Mouse (Mus musculus): ENCODE measurements at regions not wholly inside any gene's neighbourhood (a gene's known extent, or its start where the extent isn't known, plus 50 kb on each side); places are given as distances from the start of the nearest gene placed in this dataset.

DNA sequence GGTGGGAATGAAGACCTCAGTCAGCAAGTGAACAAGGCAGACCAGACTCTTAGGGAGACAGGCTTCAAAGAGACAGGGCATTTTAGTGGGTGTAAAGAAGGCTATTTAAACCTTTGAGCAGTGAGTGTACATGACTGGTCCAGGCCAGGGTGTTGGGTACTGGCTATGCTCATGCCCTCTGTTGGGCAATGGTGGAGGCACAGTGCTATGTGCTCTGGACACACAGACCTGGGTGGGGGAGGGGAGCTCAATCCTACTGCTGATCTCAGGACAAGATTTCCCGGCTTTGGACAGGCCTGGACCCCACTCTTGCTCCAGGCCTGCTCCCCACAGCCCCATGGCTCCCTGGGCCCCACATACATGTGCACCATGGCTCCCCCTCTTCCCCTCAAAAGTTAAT lies 355.1 kb downstream of the Slc4a3 start:
- DNase-seq, result no peak

DNA sequence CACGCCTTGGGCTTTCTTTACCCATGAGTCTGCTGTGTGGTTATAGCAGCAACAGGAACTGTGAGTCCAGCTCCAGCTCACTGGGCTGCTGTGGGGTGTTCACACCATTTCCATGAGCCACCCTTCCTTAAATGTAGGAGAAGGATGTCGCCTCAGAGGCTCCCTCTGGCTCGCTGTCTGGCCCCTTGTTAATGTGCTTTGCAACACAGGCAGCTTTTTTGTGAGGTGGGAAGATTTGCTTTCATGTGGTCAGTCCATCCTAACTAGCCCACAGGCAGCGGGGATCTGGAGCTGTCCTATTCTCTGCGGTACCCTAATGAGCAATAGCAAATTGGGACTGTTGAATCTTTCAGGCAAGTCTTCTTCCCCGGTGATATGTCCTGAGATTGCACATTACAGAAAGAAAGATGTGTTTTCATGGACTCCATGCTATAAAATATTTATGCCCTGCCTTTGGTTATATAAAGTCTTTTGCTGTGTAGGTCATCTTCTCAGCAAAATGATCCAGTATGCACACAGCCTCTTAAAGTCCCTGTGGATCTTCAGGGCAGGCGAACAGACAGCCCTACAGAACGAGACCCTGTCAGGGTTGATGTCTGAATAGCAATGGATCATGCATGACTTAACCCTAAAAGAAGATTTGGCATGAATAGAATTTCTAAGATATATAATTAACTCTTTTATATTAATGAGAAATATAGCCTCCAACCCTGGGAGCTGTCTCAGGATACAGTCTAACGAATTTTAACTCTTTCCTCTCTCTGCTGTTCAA lies 359.8 kb downstream of the Slc4a3 start:
- DNase-seq, result no peak

- DNase-seq, result no peak
Measured at GRCm38 (mm10) chr1:75915311-75915710, 369.2 kb downstream of the Slc4a3 start.

- no peak for DNase-seq
Measured at GRCm38 (mm10) chr1:75916181-75916580, 370.1 kb downstream of the Slc4a3 start.

DNA sequence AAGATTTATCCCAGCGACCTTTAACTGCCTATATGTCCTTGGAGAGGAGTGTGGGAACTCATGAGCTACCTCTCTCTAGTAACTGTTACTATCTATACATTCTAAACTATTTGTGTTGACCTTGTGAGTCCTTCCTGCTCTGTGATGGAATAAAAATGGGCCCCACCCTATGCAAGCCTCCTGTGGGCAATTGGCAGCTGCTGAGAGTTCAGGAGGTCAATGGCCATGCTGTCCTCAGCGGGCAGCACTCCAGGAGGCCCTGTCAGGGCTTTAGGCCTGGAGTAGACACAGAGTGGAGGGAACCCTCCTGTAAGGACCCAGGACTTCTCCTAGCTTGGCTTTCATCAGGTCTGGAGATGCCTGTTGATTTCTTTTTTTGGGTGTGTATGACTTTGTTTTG lies 373.1 kb downstream of the Slc4a3 start:
- DNase-seq, result no peak

GRCm38 (mm10) chr1:75925046-75925445 lies 379.0 kb downstream of the Slc4a3 start:
- DNase-seq, result peak in 1 of 2 experiments; percentile 26

DNA sequence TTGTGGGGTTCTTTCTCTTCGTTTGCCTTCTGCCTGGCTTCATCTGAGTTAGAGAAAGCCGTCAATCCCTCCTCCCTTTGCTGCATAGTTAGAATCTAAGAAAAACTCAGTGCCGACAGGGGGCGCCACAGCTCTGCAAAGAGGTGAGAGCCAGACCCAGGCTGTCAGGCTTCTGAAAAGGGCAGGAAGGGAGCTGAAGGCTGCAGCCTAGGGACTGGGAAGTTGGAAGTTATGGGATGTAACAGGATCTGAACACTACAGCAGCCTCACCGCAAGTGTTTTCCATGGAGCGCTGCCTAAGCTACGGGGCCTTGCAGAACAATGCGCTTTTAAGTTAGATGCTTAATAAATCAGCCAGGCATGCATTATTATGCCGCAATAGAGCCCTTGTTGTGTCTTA lies 379.7 kb downstream of the Slc4a3 start:
- peak; percentile 92 to 96 for DNase-seq

DNA sequence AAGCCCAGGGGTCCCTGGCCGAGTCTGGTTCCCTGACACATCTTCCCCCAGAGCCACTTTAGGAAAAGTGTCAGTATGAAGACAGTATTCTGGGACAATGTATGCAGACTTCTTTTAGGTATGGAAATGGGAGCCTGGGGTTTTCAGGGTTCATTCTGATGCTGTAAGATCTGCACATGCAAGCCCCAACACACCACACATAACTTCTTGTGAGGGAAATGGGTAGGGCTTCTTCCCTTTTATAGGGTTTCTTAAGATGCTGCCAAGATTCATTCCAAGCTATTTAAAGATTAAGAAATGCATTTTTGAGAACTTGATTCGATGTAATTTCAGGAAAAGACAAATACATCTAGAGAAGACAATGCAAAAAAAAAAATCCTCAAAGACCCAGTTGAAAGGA lies 385.8 kb downstream of the Slc4a3 start:
- DNase-seq, result no peak

DNA sequence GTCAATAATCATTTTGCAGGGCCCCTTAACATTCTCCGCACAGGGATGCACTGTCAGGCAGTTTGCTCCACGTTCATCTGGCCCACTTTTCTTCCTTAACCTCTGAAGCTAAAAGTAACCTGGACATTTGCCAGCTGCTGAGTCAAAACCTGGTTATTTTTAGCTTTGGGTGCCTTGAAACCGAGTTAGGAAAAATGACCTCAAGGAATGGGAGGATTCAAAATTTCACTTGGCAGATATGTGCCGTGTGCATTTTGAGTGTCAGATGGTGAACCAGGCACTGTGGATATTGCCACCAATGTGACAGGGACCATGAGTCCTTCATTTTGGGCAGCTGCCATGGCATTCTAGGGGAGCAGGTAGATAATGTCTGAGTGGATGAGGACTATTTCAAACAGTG lies 387.8 kb downstream of the Slc4a3 start:
- peak; percentile 9 to 28 for DNase-seq

- DNase-seq, result no peak
Measured at GRCm38 (mm10) chr1:75934761-75935160, 388.7 kb downstream of the Slc4a3 start.

GRCm38 (mm10) chr1:75935866-75936265 lies 389.8 kb downstream of the Slc4a3 start:
- no peak for DNase-seq

DNA sequence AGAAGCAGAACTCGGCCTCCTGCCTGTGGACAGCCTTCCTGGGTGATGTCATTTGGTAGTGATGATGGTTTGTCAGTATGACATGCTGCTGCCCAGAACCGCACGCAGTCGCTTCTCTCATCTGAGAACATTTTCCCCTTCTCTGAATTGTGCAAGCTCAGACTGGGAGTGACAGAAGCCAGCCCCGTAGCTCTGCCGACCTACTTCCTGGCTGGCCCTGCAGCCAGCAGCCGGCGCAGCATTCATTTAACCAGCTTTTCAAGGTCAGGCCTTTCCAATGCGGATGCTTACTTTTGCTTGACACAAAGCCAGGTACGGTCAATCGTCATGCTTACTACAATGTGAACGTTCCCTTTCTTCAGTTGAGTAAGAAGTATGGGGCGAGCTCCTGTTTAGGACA lies 390.5 kb downstream of the Slc4a3 start:
- peak in 1 of 2 experiments; percentile 9 for DNase-seq

GRCm38 (mm10) chr1:75937331-75937730 lies 391.3 kb downstream of the Slc4a3 start:
- no peak for DNase-seq

DNA sequence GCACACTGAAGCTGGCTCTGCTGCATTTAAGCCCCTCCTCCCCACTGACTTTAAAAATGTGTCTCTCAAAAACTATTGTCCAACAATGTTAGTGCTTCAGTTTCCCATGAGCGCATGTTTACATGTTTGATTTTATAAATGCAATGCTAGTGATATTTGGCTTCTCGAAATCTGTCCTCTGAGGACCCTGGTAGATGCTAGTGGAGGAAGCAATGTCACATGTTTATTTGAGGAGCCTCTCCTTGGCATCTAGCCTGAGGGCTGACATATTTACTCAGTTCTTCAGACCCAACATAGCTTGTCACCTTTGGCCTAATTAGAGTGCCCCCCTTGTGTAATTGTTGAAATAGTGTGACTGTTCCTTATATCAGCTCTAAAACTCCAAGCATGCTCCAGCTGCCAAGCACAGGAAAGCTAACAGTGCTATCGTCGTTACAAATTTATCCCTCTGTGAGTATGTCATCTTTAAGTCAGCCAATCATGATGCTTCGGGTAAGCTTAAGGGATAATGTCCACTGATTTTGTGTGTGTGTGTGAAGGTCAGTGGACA lies 400.3 kb downstream of the Slc4a3 start:
- no peak for DNase-seq

DNA sequence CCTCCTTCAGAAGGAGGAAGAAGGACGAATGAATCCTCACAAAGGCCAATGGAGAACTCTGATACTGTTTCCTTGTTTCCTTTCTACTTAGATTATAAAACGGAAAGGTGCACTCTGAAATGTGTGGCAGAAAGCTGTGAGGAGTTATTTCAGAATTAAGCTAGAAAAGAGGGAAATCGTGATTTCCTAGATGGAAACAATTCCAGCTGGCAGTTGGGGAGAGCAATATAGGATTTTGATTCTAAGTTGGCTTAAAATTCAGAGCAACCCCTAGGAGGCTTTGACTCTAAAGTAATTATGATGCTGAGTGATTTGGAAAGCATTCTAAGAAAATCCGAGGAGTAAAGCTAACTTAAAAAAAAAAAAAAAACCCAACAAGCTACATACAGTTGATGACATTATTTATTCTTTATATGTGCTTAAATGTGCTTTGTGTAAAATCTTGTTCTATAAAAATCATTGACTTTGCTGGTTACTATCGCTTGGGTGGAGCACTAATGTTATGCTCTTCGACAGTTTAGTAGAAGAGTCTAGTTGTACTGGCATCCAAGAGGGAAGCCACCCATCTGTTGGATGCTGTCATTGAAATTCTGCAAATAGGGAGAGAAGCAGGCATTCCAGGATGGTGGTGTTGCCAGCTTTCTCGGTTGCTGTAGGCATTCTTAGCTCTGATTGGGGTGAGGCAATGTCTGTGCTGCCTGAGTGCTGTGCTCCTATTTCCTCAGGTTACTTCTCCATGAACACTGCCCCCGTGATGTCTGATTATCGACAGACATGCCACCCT lies 432.3 kb downstream of the Slc4a3 start:
- no peak for DNase-seq

- no peak for DNase-seq
Measured at GRCm38 (mm10) chr1:75983057-75983456, 437.0 kb downstream of the Slc4a3 start.

DNA sequence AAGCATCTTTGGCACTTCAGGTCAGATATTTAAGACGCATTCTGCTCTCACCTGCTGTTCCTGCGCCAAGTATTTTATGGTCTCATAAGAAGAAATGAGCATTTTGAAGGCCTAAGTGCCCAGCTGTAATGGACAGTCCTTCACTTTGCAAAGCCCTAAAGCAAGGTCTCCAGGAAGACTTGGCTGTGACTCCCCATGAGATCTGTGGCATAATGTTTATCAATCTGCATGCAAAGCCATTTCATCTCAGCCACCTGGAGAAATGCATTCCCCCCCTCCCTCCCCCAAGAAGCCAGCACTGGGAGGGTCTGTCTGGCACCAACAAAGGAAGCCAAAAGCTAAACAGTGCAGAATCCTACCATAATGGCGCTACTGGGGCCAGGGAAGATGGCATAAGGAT lies 437.4 kb downstream of the Slc4a3 start:
- DNase-seq, result no peak

- DNase-seq, result no peak
Measured at GRCm38 (mm10) chr1:75988496-75988895, 442.4 kb downstream of the Slc4a3 start.

DNA sequence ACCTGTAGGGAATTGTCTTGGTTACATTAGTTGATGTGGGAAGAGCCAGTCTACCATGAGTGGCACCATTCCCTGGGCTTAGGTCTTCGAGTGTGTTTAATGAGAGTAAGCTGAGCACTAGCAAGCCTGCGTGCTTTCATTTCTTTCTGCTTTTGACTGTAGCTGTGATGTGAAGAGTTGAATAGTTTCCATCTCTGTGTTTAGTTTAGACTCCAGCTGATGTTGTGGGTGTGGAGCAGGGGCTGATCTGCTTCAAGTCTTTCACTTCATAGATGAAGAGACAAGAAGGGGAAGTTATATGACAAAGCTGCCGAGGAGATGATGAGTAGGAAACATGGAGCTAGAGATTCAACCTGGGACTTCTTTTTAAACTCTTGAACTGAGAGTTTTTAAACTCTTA lies 446.0 kb downstream of the Slc4a3 start:
- DNase-seq, result no peak

GRCm38 (mm10) chr1:75997222-75997621 lies 451.2 kb downstream of the Slc4a3 start:
- no peak for DNase-seq

GRCm38 (mm10) chr1:76001124-76001523 lies 455.1 kb downstream of the Slc4a3 start:
- DNase-seq, result peak; percentile 58 to 62

DNA sequence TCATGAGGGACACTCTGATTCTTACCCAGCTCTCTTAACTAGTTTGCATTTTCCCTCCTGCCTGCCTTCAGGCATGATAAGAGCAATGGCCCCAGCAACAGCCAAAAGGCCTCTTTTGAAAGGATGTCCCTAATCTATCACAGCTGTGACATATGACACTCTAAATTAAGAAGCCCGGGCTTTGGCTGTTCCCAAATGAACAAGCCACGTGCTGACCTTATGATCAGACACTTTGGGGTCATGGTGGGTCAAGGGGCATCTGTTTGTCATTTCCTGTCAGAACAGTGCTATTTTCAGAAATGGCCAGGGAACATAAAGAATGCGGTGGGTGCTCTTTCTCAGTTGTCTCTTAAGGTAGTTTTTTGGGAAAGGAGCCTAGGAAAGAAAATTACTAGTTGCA lies 463.5 kb downstream of the Slc4a3 start:
- no peak for DNase-seq

DNA sequence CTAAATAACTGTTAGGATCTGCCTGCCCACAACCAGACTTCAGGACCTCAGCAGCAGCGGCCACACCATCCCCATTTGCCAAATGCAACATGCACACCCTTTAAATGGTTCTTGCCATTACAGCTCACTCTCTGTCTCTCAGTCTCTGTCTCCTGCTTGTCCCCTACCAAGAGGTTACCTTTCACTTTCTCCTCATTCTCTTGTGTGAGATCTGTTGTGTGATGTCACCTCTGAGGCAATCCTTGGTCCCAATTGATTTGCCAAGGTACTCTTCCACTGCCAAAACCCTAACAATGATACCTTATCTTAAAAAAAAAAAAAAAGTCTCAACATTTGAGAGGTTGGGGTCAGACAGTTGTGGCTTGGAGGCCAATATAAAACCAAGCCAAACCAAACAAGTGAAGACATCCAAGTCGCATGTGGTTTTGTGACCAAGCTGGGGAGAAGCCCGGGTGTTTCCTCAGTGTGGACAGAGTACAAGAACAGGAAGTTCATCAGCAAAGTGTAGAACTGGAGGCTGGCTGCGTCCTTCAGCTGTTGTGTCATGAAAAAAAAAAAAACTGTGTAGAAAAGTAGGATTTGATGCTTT lies 464.2 kb downstream of the Slc4a3 start:
- no peak for DNase-seq

- DNase-seq, result no peak
Measured at GRCm38 (mm10) chr1:76018588-76018987, 472.5 kb downstream of the Slc4a3 start.
